Mouse (Mus musculus): ENCODE measurements around the gene Pde4d. TPM values are rescaled to one million over a fixed set of nuclear protein-coding genes. Genes with fewer than 3 reads are reported as not detected.

Gene Pde4d
- polyA plus RNA-seq, 1 experiment, result 15.1 TPM

DNA sequence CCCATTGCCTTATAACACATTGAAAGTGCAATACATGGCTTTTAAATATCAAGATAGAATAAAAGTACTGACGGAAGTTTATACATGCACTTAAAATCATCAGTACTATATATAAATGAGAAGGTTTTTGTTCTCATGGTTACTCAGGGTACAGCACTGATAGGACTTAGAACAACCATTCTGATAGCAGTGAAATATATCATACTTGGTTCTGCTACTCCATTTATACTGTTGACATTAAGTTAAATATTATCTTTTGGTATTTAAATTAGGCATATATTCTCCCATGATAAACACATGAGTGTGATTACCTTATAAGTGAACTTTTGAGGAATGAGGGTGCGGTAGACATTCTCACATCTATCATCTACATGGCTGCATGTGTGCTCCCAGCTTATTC is 867.9 kb downstream of the Pde4d start:
- Histone ChIP-seq H3K79me2 (ENCODE audit: control insufficient read depth, insufficient read depth) (no peaks in the 10 kb centered on the region), H3K4me3 (ENCODE audit: insufficient read depth, poor library complexity, severe bottlenecking) (no peak overlapping the region), H3K79me3 (ENCODE audit: low read depth) (no peaks in the 10 kb centered on the region), H3ac (ENCODE audit: control insufficient read depth, insufficient read length, low read depth) (no peak overlapping the region), H3K27me3 (ENCODE audit: control insufficient read depth, insufficient read depth, insufficient read length) (no peaks in the 10 kb centered on the region), H3K36me3 (ENCODE audit: control insufficient read depth, insufficient read depth) (no peaks in the 10 kb centered on the region)
- TF ChIP-seq USF1 (IDR thresholded peaks at IDR 0.05; ENCODE audit: low read depth) (no peak), CEBPB (IDR thresholded peaks at IDR 0.05; ENCODE audit: low read depth) (no peak), MYOG (IDR thresholded peaks at IDR 0.05; ENCODE audit: control insufficient read depth, extremely low read depth, insufficient read length) (no peak), MAX (IDR thresholded peaks at IDR 0.05) (no peak)

DNA sequence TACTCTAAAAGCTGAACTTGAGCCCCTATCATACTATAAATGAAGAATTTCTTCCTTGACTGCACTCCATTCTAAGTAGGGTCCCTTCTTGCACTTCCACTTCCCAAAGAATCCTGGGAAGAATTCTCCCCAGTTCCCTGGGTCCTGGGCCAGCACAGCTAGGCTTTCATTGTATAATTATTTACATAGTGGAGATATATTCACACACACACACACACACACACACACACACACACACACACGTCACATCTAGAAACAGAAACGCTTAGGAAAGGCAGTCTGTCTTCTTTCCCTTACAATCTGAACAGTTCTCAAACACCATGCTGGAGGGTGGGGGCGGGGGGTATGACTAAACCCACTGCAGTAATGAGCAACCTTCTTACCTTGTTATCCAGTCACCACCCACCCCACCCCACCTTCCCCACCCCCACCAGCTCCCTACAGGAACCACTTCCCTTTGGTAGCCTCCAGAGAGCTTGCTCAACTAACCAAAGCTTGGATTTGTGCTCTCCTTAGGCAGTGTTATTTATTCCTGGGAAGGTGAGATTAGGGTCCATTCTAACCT is 868.8 kb downstream of the Pde4d start:
- Histone ChIP-seq H3ac (ENCODE audit: control insufficient read depth, insufficient read length, low read depth) (no peak overlapping the region), H3K79me3 (ENCODE audit: low read depth) (no peaks in the 10 kb centered on the region), H3K36me3 (ENCODE audit: control insufficient read depth, insufficient read depth) (no peaks in the 10 kb centered on the region), H3K79me2 (ENCODE audit: control insufficient read depth, insufficient read depth) (no peaks in the 10 kb centered on the region), H3K4me3 (ENCODE audit: insufficient read depth, poor library complexity, severe bottlenecking) (no peak overlapping the region), H3K27me3 (ENCODE audit: control insufficient read depth, insufficient read depth, insufficient read length) (no peaks in the 10 kb centered on the region)
- TF ChIP-seq USF1 (IDR thresholded peaks at IDR 0.05; ENCODE audit: low read depth) (no peak), MYOD1 (IDR thresholded peaks at IDR 0.05; ENCODE audit: control insufficient read depth, insufficient read length, low read depth) (no peak), FOSL1 (IDR thresholded peaks at IDR 0.05; ENCODE audit: insufficient read depth, low read length, poor library complexity, severe bottlenecking) (no peak), CEBPB (IDR thresholded peaks at IDR 0.05; ENCODE audit: low read depth) (no peak), MAX (IDR thresholded peaks at IDR 0.05) (no peak), MYOG (IDR thresholded peaks at IDR 0.05; ENCODE audit: control insufficient read depth, extremely low read depth, insufficient read length) (no peak), CTCF (IDR thresholded peaks at IDR 0.05; ENCODE audit: control insufficient read depth, insufficient read depth, insufficient read length) (no peak)

DNA sequence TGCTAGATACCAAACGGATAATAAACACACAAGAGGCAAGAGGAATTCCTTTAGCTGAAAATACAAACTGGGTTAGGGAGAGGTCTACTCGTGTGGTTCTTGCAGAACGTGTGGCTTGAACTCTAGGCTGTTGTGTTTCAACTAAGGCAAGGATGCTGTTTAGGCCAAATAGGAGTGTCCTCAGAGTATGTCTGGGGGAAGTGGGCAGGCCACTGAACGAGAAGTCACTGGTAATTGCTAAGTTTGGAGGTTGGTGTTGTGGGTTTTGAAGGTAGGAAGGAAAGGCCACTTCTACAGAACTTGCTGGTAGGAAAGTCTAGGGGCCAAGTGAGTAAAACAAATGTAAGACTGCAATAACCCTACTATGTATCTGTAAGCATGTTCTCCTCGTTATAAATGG is 876.3 kb downstream of the Pde4d start:
- H3K79me2 ChIP-seq (ENCODE audit: control insufficient read depth, insufficient read depth), result no peaks in the 10 kb centered on the region
- no peaks in the 10 kb centered on the region for H3K36me3 ChIP-seq (ENCODE audit: control insufficient read depth, insufficient read depth)
- H3ac ChIP-seq (ENCODE audit: control insufficient read depth, insufficient read length, low read depth), result no peak overlapping the region
- TF ChIP-seq FOSL1 (IDR thresholded peaks at IDR 0.05; ENCODE audit: insufficient read depth, low read length, poor library complexity, severe bottlenecking) (no peak), CTCF (IDR thresholded peaks at IDR 0.05; ENCODE audit: control insufficient read depth, insufficient read depth, insufficient read length) (no peak), MYOD1 (IDR thresholded peaks at IDR 0.05; ENCODE audit: control insufficient read depth, insufficient read length, low read depth) (no peak), USF1 (IDR thresholded peaks at IDR 0.05; ENCODE audit: low read depth) (no peak), MAX (IDR thresholded peaks at IDR 0.05) (no peak), CEBPB (IDR thresholded peaks at IDR 0.05; ENCODE audit: low read depth) (no peak), MYOG (IDR thresholded peaks at IDR 0.05; ENCODE audit: control insufficient read depth, extremely low read depth, insufficient read length) (no peak)
- no peaks in the 10 kb centered on the region for H3K27me3 ChIP-seq (ENCODE audit: control insufficient read depth, insufficient read depth, insufficient read length)
- H3K79me3 ChIP-seq (ENCODE audit: low read depth), result peaks cover 2% of the 10 kb centered on the region
- no peak overlapping the region for H3K4me3 ChIP-seq (ENCODE audit: insufficient read depth, poor library complexity, severe bottlenecking)

DNA sequence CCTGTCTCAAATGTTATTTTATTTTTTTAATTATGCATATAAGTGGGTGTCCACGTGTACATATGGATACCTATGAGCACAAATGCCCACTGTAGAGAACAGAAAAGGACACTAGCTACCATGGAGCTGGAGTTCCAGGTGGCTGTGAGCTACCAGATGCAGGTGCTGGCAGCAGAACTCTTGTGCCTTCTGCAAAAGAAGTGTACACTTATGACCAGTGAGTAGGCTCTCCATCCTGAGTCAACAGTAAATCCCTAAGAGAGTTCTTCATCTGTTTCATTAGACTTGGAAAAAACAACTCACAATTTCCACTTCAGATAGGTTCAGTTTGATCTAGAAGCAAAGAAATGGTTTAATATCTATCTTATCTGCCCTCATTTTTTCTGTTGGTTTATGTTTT is 881.8 kb downstream of the Pde4d start:
- H3K4me3 ChIP-seq (ENCODE audit: insufficient read depth, poor library complexity, severe bottlenecking), result no peak overlapping the region
- H3K79me3 ChIP-seq (ENCODE audit: low read depth), result peaks cover 2% of the 10 kb centered on the region
- TF ChIP-seq FOSL1 (IDR thresholded peaks at IDR 0.05; ENCODE audit: insufficient read depth, low read length, poor library complexity, severe bottlenecking) (no peak), USF1 (IDR thresholded peaks at IDR 0.05; ENCODE audit: low read depth) (no peak), MYOG (IDR thresholded peaks at IDR 0.05; ENCODE audit: control insufficient read depth, extremely low read depth, insufficient read length) (no peak), MYOD1 (IDR thresholded peaks at IDR 0.05; ENCODE audit: control insufficient read depth, insufficient read length, low read depth) (no peak), MAX (IDR thresholded peaks at IDR 0.05) (no peak), CTCF (IDR thresholded peaks at IDR 0.05; ENCODE audit: control insufficient read depth, insufficient read depth, insufficient read length) (no peak), CEBPB (IDR thresholded peaks at IDR 0.05; ENCODE audit: low read depth) (no peak)
- H3K36me3 ChIP-seq (ENCODE audit: control insufficient read depth, insufficient read depth), result no peaks in the 10 kb centered on the region
- H3K79me2 ChIP-seq (ENCODE audit: control insufficient read depth, insufficient read depth), result no peaks in the 10 kb centered on the region
- no peaks in the 10 kb centered on the region for H3K27me3 ChIP-seq (ENCODE audit: control insufficient read depth, insufficient read depth, insufficient read length)
- H3ac ChIP-seq (ENCODE audit: control insufficient read depth, insufficient read length, low read depth), result no peak overlapping the region

DNA sequence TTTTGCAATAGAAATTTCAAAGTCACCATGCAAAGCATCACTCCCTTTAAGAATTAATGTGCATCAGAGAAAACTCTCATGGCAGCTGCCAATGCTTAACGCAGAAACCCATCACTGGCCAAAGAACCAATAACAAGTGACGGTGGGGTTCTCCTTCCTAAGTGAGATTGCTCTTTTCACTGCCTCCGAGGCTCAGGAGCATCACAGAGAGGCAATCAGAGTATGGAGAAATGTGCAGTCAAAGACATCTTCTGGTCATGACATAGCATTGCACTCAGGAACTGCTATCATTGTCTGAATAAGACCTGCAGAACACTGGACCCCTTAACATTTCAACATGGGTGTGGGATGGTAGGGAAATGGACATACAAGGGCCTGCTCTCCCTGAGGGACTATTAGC is 892.2 kb downstream of the Pde4d start:
- Histone ChIP-seq H3K79me2 (ENCODE audit: control insufficient read depth, insufficient read depth) (no peaks in the 10 kb centered on the region), H3K27me3 (ENCODE audit: control insufficient read depth, insufficient read depth, insufficient read length) (no peaks in the 10 kb centered on the region), H3K4me3 (ENCODE audit: insufficient read depth, poor library complexity, severe bottlenecking) (no peak overlapping the region), H3ac (ENCODE audit: control insufficient read depth, insufficient read length, low read depth) (no peak overlapping the region), H3K36me3 (ENCODE audit: control insufficient read depth, insufficient read depth) (no peaks in the 10 kb centered on the region), H3K79me3 (ENCODE audit: low read depth) (no peaks in the 10 kb centered on the region)
- no peak for TF ChIP-seq MYOD1 (IDR thresholded peaks at IDR 0.05; ENCODE audit: control insufficient read depth, insufficient read length, low read depth)
- no peak for TF ChIP-seq MYOG (IDR thresholded peaks at IDR 0.05; ENCODE audit: control insufficient read depth, extremely low read depth, insufficient read length)
- no peak for TF ChIP-seq MAX (IDR thresholded peaks at IDR 0.05)
- no peak for TF ChIP-seq CTCF (IDR thresholded peaks at IDR 0.05; ENCODE audit: control insufficient read depth, insufficient read depth, insufficient read length)
- TF ChIP-seq USF1 (IDR thresholded peaks at IDR 0.05; ENCODE audit: low read depth), result no peak
- no peak for TF ChIP-seq FOSL1 (IDR thresholded peaks at IDR 0.05; ENCODE audit: insufficient read depth, low read length, poor library complexity, severe bottlenecking)
- no peak for TF ChIP-seq CEBPB (IDR thresholded peaks at IDR 0.05; ENCODE audit: low read depth)

DNA sequence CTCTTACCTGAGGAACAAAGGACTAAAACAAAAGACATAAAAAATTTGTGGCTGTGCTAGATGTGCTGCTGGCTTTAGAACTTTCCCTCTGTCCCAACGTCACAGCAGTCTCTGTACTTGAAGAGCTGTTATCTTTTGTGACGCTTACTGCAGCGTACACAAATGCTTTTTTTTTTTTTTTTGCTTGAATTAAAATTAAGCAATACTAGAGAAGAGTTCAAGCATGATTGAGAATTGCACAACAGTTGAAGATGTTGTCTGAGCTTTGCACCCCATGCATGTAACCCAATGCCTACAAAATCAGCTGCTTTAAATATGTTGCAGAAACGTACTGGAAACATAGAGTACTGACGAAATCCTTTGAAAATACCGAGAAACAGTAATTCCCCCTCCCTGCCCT is 892.7 kb downstream of the Pde4d start:
- H3K79me2 ChIP-seq (ENCODE audit: control insufficient read depth, insufficient read depth), result no peaks in the 10 kb centered on the region
- no peaks in the 10 kb centered on the region for H3K27me3 ChIP-seq (ENCODE audit: control insufficient read depth, insufficient read depth, insufficient read length)
- TF ChIP-seq CTCF (IDR thresholded peaks at IDR 0.05; ENCODE audit: control insufficient read depth, insufficient read depth, insufficient read length) (no peak), CEBPB (IDR thresholded peaks at IDR 0.05; ENCODE audit: low read depth) (no peak), MAX (IDR thresholded peaks at IDR 0.05) (no peak), MYOD1 (IDR thresholded peaks at IDR 0.05; ENCODE audit: control insufficient read depth, insufficient read length, low read depth) (no peak), FOSL1 (IDR thresholded peaks at IDR 0.05; ENCODE audit: insufficient read depth, low read length, poor library complexity, severe bottlenecking) (no peak), MYOG (IDR thresholded peaks at IDR 0.05; ENCODE audit: control insufficient read depth, extremely low read depth, insufficient read length) (no peak), USF1 (IDR thresholded peaks at IDR 0.05; ENCODE audit: low read depth) (no peak)
- no peaks in the 10 kb centered on the region for H3K36me3 ChIP-seq (ENCODE audit: control insufficient read depth, insufficient read depth)
- no peak overlapping the region for H3K4me3 ChIP-seq (ENCODE audit: insufficient read depth, poor library complexity, severe bottlenecking)
- H3K79me3 ChIP-seq (ENCODE audit: low read depth), result no peaks in the 10 kb centered on the region
- H3ac ChIP-seq (ENCODE audit: control insufficient read depth, insufficient read length, low read depth), result no peak overlapping the region
